ENCODE assay signal across 8 mouse cellular contexts in genomic region chr12:12176331-12177263, GRCm38 (mm10).
DNase-seq lines count a peak whose midpoint lies in the region; ATAC-seq and TF ChIP-seq lines count a peak whose summit lies in the region.

No protein-coding gene starts in this region.

- TF ChIP-seq RAD21 in MEL (IDR thresholded peaks at IDR 0.05; ENCODE audit: low read depth, low read length): peak; percentile 94

- no peaks in the 10 kb centered on the region for H3K36me3 ChIP-seq in MEL (ENCODE audit: control insufficient read depth in 1 of 2, insufficient read depth in 2 of 2, low read length in 2 of 2)
- no peaks in the 10 kb centered on the region for H3K36me3 ChIP-seq in hindbrain, embryonic 10.5 days

- TF ChIP-seq POLR2A in MEL (IDR thresholded peaks at IDR 0.05; ENCODE audit: control insufficient read depth in 1 of 2, insufficient read depth in 1 of 2, low read depth in 1 of 2, low read length in 2 of 2, poor library complexity in 1 of 2): no peak

- H3K4me1 ChIP-seq in MEL (ENCODE audit: control insufficient read depth in 1 of 2, insufficient read depth in 2 of 2, low read length in 2 of 2): peaks cover 0 to 4% of the 10 kb centered on the region in 2 experiments; a peak in 1 of 4 replicates
- peaks cover 20% of the 10 kb centered on the region for H3K4me1 ChIP-seq in hindbrain, embryonic 10.5 days (replicated peaks)

- no peak for TF ChIP-seq EP300 in MEL (IDR thresholded peaks at IDR 0.05; ENCODE audit: low read depth in 1 of 2, low read length in 2 of 2)

- no peaks in the 10 kb centered on the region for H3K79me2 ChIP-seq in MEL (ENCODE audit: control insufficient read depth, insufficient read depth, low read length, poor library complexity)

- H3K9me3 ChIP-seq in MEL (replicated peaks; ENCODE audit: insufficient read depth, low read length): no peaks in the 10 kb centered on the region
- H3K9me3 ChIP-seq in hindbrain, embryonic 10.5 days: no peaks in the 10 kb centered on the region

- DNase-seq in MEL (ENCODE audit: low read depth, low spot score): peak; percentile 87
- peak; percentile 69 for DNase-seq in cerebellum, adult 11-12 months
- DNase-seq in hindbrain, embryonic 10.5 days (ENCODE audit: low spot score): peak; percentile 78
- peak; percentile 81 to 88 for DNase-seq in layer of hippocampus, postnatal 10 days (ENCODE audit: low spot score in 2 of 2)
- peak; percentile 88 for DNase-seq in lung, postnatal 10 days
- DNase-seq in ovary, postnatal 14 days (ENCODE audit: low spot score): peak; percentile 72
- DNase-seq in thymus, postnatal 10 days (ENCODE audit: low spot score in 2 of 2): peak; percentile 50 to 68

- ATAC-seq in frontal cortex, adult (ENCODE audit: low TSS enrichment): peak; percentile 21; the same call in 1 of the 2 replicates

- no peak overlapping the region for H3K27ac ChIP-seq in MEL (ENCODE audit: control insufficient read depth, low read depth, low read length)
- H3K27ac ChIP-seq in hindbrain, embryonic 10.5 days: peak overlapping the region; percentile 83

- no peaks in the 10 kb centered on the region; a peak in 1 of 4 replicates for H3K27me3 ChIP-seq in MEL (ENCODE audit: control insufficient read depth in 1 of 2, insufficient read depth in 2 of 2, low read length in 2 of 2)
- H3K27me3 ChIP-seq in hindbrain, embryonic 10.5 days (ENCODE audit: insufficient read depth, poor library complexity, severe bottlenecking): peaks cover 3% of the 10 kb centered on the region; the same call in 1 of the 2 replicates

- TF ChIP-seq CTCF in MEL (IDR thresholded peaks at IDR 0.05 in 2 of 3, conservative IDR thresholded peaks at IDR 0.05 in 1 of 3; ENCODE audit: control insufficient read depth in 1 of 3, insufficient read depth in 1 of 3, low read depth in 2 of 3, low read length in 3 of 3, poor library complexity in 1 of 3, severe bottlenecking in 1 of 3): peak; percentile 82 to 99 (median 82)

- peak overlapping the region; percentile 38 for H3K9ac ChIP-seq in MEL (ENCODE audit: control insufficient read depth, low read depth, low read length, poor library complexity, severe bottlenecking)

- peak overlapping the region; percentile 51 to 54 for H3K4me3 ChIP-seq in MEL (ENCODE audit: control insufficient read depth in 1 of 2, insufficient read depth in 1 of 2, low read depth in 2 of 2, low read length in 2 of 2)
- peak overlapping the region; percentile 44 for H3K4me3 ChIP-seq in hindbrain, embryonic 10.5 days

- 14% methylated on average over 13 of the region's 13 CpGs for WGBS in hindbrain, embryonic 10.5 days

TF ChIP-seq in MEL, 35 proteins besides CTCF, POLR2A, EP300 and RAD21:
- TF ChIP-seq ZC3H11A (IDR thresholded peaks at IDR 0.05; ENCODE audit: low read depth, low read length): peak; percentile 95
- no peak for TF ChIP-seq MYB (IDR thresholded peaks at IDR 0.05; ENCODE audit: low read depth, low read length)
- peak; percentile 99 for TF ChIP-seq SMC3 (IDR thresholded peaks at IDR 0.05; ENCODE audit: low read depth, low read length)
